Mouse (Mus musculus) bone marrow, adult 2 months (tissue): ENCODE measurements around the gene Slc1a1.

ENCODE experiments used
- CTCF ChIP-seq: fragments of 200-500 bp; IDR thresholded peaks from 2 replicates; pipeline ENCODE4 v1.5.1; 2011; ENCODE audit warnings: low read length, control low read depth; ENCODE audit not compliant: control insufficient read depth, insufficient read depth
- POLR2A ChIP-seq: fragments of 200-500 bp; IDR thresholded peaks from 2 replicates; pipeline ENCODE4 v1.6.1; 2011; ENCODE audit warnings: low read depth, mild to moderate bottlenecking, control low read depth, low read length, borderline replicate concordance; ENCODE audit not compliant: control insufficient read depth

DNA sequence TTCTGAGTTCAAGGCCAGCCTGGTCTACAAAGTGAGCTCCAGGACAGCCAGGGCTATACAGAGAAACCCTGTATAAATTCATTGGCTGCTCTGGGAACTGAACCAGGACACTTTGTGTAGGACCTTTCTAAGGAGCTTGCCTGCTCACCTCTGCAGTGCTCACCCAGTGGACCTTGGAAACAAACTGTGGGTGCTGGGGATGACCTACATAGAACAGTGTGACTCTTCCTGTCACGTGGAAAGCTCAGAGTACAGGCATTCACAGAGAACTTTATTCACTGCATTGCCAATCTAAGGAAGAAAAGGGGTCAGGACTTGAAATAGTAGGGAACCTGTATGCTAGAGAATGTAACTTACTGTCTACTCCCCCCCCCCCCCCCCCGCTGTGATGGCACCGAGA, 54.4 kb downstream of the Slc1a1 start:
- TF ChIP-seq CTCF (no peak), POLR2A (no peak)
